Mouse (Mus musculus): ENCODE results near the gene Trim54.

DNA sequence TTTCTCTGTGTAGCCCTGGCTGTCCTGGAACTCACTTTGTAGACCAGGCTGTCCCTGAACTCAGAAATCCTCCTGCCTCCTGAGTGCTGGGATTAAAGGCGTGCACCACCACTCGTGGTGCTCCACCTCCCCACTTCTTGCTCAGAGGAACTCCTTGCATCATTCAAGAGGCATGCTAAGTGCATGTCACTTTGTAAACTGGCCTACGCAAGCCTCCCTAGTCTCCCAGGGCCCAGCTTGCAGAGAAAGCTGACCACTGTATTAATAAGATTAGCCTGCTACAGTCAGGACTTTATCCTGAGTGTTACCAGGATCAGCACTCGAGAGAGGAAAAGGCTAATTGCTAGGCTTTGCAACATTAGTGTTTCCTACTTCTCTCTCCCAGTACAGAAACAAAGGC is 52.1 kb downstream of the Trim54 start:
- TF ChIP-seq CTCF (IDR thresholded peaks at IDR 0.05; ENCODE audit: low read depth), result no peak
- TF ChIP-seq EP300 (IDR thresholded peaks at IDR 0.05; ENCODE audit: low read depth), result no peak

Measured in liver, postnatal 0 days (tissue).